Mouse (Mus musculus) myocyte (in vitro differentiated cells): ENCODE results near the gene Tmem230. TPM values are rescaled to one million over a fixed set of nuclear protein-coding genes. Genes with fewer than 3 reads are reported as not detected.

Experiments
- H3K27me3 ChIP-seq: one replicate; pipeline ENCODE4 v1.6.1; 2011; ENCODE audit not compliant: control insufficient read depth, insufficient read depth, insufficient read length
- H3K36me3 ChIP-seq: one replicate; pipeline ENCODE4 v1.6.1; 2011; ENCODE audit not compliant: control insufficient read depth, insufficient read depth
- H3K4me2 ChIP-seq: one replicate; pipeline ENCODE4 v1.6.1; 2011; ENCODE audit warnings: low read depth, control low read depth
- H3K4me3 ChIP-seq: one replicate; pipeline ENCODE4 v1.5.1; 2011; ENCODE audit warnings: mild to moderate bottlenecking, control low read depth, moderate library complexity
- H3K79me2 ChIP-seq: one replicate; pipeline ENCODE4 v1.6.1; 2011; ENCODE audit not compliant: control insufficient read depth, insufficient read depth
- H3ac ChIP-seq: one replicate; pipeline ENCODE4 v1.6.1; 2011; ENCODE audit not compliant: control insufficient read depth, insufficient read length
- CEBPB ChIP-seq: IDR thresholded peaks from 2 replicates; pipeline ENCODE4 v1.6.1; 2011; ENCODE audit warnings: mild to moderate bottlenecking, moderate library complexity; ENCODE audit not compliant: poor library complexity, insufficient read depth, severe bottlenecking
- E2F4 ChIP-seq: IDR thresholded peaks from one replicate; pipeline ENCODE4 v1.6.1; 2011; ENCODE audit warnings: mild to moderate bottlenecking, control low read depth, moderate library complexity; ENCODE audit not compliant: insufficient read depth
- MAX ChIP-seq: IDR thresholded peaks from one replicate; pipeline ENCODE4 v1.6.1; 2011; ENCODE audit warnings: low read depth, mild to moderate bottlenecking, control low read depth
- MYOD1 ChIP-seq, 3 experiments: IDR thresholded peaks; one replicate each; pipeline ENCODE4 v1.6.1; 2011; ENCODE audit warnings: control low read depth in 2 of 3, low read depth in 2 of 3, mild to moderate bottlenecking in 2 of 3, moderate library complexity in 1 of 3; ENCODE audit not compliant: insufficient read length in 2 of 3, control insufficient read depth in 1 of 3
- MYOG ChIP-seq, 3 experiments: IDR thresholded peaks; one replicate each; pipeline ENCODE4 v1.6.1; 2011; ENCODE audit warnings: control low read depth in 2 of 3, low read depth in 2 of 3, mild to moderate bottlenecking in 2 of 3; ENCODE audit not compliant: insufficient read length in 2 of 3, control insufficient read depth in 1 of 3, insufficient read depth in 1 of 3
- POLR2A ChIP-seq: IDR thresholded peaks from one replicate; pipeline ENCODE4 v1.6.1; 2011; ENCODE audit warnings: low read depth, mild to moderate bottlenecking, control low read depth, moderate library complexity; ENCODE audit not compliant: insufficient read length
- POLR2AphosphoS2 ChIP-seq: IDR thresholded peaks from one replicate; pipeline ENCODE4 v1.6.1; 2011; ENCODE audit warnings: low read depth, control low read depth; ENCODE audit not compliant: insufficient read length
- REST ChIP-seq: IDR thresholded peaks from one replicate; pipeline ENCODE4 v1.6.1; 2011; ENCODE audit warnings: mild to moderate bottlenecking, control low read depth, moderate library complexity; ENCODE audit not compliant: insufficient read depth, insufficient read length
- SRF ChIP-seq: IDR thresholded peaks from one replicate; pipeline ENCODE4 v1.6.1; 2011; ENCODE audit warnings: low read depth; ENCODE audit not compliant: control insufficient read depth, insufficient read length
- TCF12 ChIP-seq: IDR thresholded peaks from one replicate; pipeline ENCODE4 v1.6.1; 2011; ENCODE audit warnings: mild to moderate bottlenecking, control low read depth; ENCODE audit not compliant: poor library complexity, insufficient read depth, severe bottlenecking
- TCF3 ChIP-seq: IDR thresholded peaks from one replicate; pipeline ENCODE4 v1.6.1; 2011; ENCODE audit warnings: low read depth, control low read depth; ENCODE audit not compliant: insufficient read length
- USF1 ChIP-seq: IDR thresholded peaks from one replicate; pipeline ENCODE4 v1.6.1; 2011; ENCODE audit warnings: low read depth, mild to moderate bottlenecking, control low read depth, moderate library complexity
- polyA plus RNA-seq: library from polyadenylated mRNA; unstranded; fragments of >200 nt; fragmentation: generic; extraction: Trizol; gene quantifications from one replicate; pipeline ENCODE4 v1.2.1, GENCODE M21; 2012; ENCODE audit warnings: missing spikeins

The Tmem230 gene
- polyA plus RNA-seq, 1 experiment, result 76.6 TPM

DNA sequence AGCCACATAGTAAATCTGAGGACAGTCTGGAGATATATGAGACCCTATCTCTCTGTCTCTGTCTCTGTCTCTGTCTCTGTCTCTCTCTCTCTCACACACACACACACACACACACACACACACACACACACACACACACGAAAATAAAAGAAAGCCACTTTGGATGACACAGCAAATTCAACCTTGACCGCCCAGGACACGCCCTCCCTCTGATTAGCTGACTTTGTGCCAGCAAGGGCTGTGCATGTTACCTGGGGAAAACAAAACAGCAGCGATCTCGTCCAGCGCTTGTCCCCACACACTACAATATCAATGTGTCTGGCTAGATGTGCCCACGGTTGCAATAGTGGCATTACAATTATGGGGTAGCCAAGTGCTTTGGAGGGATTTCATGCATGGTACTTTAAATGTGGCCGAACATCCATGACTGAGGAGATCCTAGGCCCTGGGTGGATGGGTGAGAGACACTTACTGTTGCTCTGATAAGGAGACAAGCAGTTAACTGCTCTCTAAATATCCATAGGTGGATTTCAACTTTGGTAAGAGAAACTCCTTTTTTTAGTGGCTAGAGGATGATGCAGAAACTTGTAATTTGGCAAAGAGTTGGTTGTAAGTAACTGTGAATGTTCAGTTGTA lies 39.2 kb downstream of the Tmem230 start:
- H3ac ChIP-seq, result no peak overlapping the region
- H3K4me3 ChIP-seq, result no peak overlapping the region
- H3K79me2 ChIP-seq, result no peaks in the 10 kb centered on the region
- H3K27me3 ChIP-seq, result no peaks in the 10 kb centered on the region
- no peak for TF ChIP-seq MYOG (IDR thresholded peaks at IDR 0.05; ENCODE audit: control insufficient read depth in 1 of 3, insufficient read depth in 1 of 3, insufficient read length in 2 of 3, low read depth in 2 of 3)
- TF ChIP-seq MAX, result no peak
- TF ChIP-seq REST, result no peak
- no peak for TF ChIP-seq SRF
- no peak for TF ChIP-seq TCF12
- no peak for TF ChIP-seq CEBPB
- TF ChIP-seq E2F4, result no peak
- TF ChIP-seq POLR2AphosphoS2, result no peak
- no peak for TF ChIP-seq TCF3
- no peak for TF ChIP-seq POLR2A
- TF ChIP-seq MYOD1 (IDR thresholded peaks at IDR 0.05; ENCODE audit: control insufficient read depth in 1 of 3, insufficient read length in 2 of 3, low read depth in 2 of 3), result no peak
- no peak for TF ChIP-seq USF1
- no peak overlapping the region for H3K4me2 ChIP-seq
- H3K36me3 ChIP-seq, result no peaks in the 10 kb centered on the region

DNA sequence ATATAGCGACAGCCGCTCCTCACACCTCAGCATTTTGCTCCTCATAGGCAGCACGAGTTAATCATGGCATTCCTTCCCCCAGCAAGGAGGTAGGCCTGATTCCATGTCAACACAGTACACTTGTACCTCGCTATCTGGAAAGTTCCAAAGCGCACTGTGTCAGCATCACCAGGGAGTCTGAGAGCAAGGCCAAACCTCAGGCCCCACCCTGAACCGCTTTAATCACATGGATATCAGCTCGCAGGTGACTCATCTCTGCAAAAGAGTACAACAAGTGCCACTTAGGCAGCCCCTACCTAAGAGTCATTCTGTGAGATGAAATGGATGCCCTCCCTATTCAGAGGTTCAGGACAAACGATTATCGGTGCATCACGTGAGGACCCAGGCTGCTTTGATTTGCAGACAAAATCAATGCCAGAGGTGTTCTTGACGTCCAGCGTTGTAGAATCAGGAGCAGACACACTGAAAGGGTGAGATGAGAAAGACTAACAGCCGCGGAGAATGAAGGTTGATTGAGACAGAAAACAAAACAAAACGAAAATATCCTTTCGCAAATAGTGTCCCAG lies 41.2 kb downstream of the Tmem230 start:
- TF ChIP-seq POLR2AphosphoS2, result no peak
- TF ChIP-seq USF1, result peak; percentile 60
- TF ChIP-seq SRF, result no peak
- peak in 1 of 3 experiments; percentile 20 for TF ChIP-seq MYOG (IDR thresholded peaks at IDR 0.05; ENCODE audit: control insufficient read depth in 1 of 3, insufficient read depth in 1 of 3, insufficient read length in 2 of 3, low read depth in 2 of 3)
- no peak overlapping the region for H3K4me3 ChIP-seq
- H3K27me3 ChIP-seq, result no peaks in the 10 kb centered on the region

DNA sequence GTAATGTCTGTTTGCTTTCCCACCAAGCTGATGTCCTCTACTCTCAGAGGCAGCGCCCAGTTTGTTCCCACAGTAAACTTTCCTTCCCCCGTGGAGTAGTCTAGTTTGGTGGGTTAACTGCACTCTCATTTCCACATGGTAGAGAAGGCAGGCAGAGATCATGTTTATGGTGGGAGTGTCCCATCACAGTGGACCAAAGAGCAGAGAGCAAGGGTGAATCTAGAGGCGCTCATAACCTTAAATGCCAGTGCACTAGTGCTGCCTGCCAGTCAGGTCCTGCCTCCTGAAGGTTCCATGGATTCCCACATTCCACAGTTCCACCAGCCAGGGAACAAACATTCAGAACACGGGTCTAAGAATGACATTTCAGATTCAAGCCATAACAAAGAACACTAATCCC lies 42.1 kb downstream of the Tmem230 start:
- Histone ChIP-seq H3ac (no peak overlapping the region), H3K36me3 (no peaks in the 10 kb centered on the region), H3K4me3 (no peak overlapping the region), H3K27me3 (no peaks in the 10 kb centered on the region), H3K4me2 (no peak overlapping the region), H3K79me2 (no peaks in the 10 kb centered on the region)
- TF ChIP-seq USF1, result no peak
- no peak for TF ChIP-seq POLR2AphosphoS2
- no peak for TF ChIP-seq REST
- no peak for TF ChIP-seq MYOG (IDR thresholded peaks at IDR 0.05; ENCODE audit: control insufficient read depth in 1 of 3, insufficient read depth in 1 of 3, insufficient read length in 2 of 3, low read depth in 2 of 3)
- no peak for TF ChIP-seq E2F4
- no peak for TF ChIP-seq POLR2A
- no peak for TF ChIP-seq MAX
- TF ChIP-seq CEBPB, result no peak

More for the DNA sequence above, 41.2 kb downstream of the Tmem230 start:
- H3K4me2 ChIP-seq, result no peak overlapping the region
- H3K79me2 ChIP-seq, result no peaks in the 10 kb centered on the region
- H3K36me3 ChIP-seq, result no peaks in the 10 kb centered on the region
- no peak overlapping the region for H3ac ChIP-seq

DNA sequence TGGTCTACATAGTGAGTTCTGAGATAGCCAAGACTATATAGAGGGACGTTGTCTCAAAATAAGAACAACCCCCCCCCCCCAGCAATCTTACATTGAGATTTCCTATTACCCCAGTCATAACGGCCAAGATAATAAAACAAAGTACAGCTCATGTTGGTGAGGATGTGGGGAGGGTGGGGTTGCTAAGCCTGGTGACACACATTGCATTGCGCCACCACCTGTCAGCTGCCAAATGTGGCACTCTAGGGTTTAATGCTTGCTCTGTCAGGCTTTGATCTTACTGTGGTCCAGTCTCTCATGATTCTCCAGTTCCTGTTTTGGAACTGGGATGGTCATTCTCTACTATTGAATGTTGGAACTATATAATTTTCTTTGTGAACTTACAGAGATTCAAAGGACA lies 43.8 kb downstream of the Tmem230 start:
- Histone ChIP-seq H3K36me3 (no peaks in the 10 kb centered on the region), H3K4me2 (peak overlapping the region; percentile 12), H3K79me2 (no peaks in the 10 kb centered on the region), H3K27me3 (no peaks in the 10 kb centered on the region), H3K4me3 (no peak overlapping the region), H3ac (no peak overlapping the region)
- peak; percentile 50 to 89 (median 62) for TF ChIP-seq MYOG (IDR thresholded peaks at IDR 0.05; ENCODE audit: control insufficient read depth in 1 of 3, insufficient read depth in 1 of 3, insufficient read length in 2 of 3, low read depth in 2 of 3)
- TF ChIP-seq TCF12, result peak; percentile 65
- no peak for TF ChIP-seq POLR2A
- TF ChIP-seq SRF, result peak; percentile 16
- peak; percentile 92 for TF ChIP-seq CEBPB
- TF ChIP-seq POLR2AphosphoS2, result no peak
- TF ChIP-seq MYOD1 (IDR thresholded peaks at IDR 0.05; ENCODE audit: control insufficient read depth in 1 of 3, insufficient read length in 2 of 3, low read depth in 2 of 3), result peak; percentile 32 to 97 (median 80)
- no peak for TF ChIP-seq USF1
- peak; percentile 79 for TF ChIP-seq TCF3

DNA sequence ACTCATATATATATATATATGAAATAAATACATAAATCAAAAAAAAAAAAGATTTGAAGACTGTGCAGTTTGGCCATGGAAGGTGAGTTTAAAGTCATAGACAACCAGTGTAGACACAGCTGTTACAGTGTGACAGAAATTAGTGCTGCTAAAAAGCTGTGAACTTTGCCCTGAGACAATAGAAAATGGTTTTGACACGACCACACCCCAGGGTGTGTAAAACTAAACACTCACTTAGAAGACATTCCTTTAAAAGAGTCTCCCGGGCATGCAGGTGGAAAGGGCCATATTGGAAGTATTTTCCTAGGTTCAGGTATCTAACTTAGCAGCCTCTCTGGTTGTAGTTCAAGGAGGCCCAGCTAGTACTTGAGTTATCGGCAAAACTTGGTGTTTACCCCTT lies 44.4 kb downstream of the Tmem230 start:
- H3K36me3 ChIP-seq, result no peaks in the 10 kb centered on the region
- no peaks in the 10 kb centered on the region for H3K27me3 ChIP-seq
- no peaks in the 10 kb centered on the region for H3K79me2 ChIP-seq
- H3ac ChIP-seq, result no peak overlapping the region
- H3K4me2 ChIP-seq, result peak overlapping the region; percentile 12
- peak in 1 of 3 experiments; percentile 10 for TF ChIP-seq MYOD1 (IDR thresholded peaks at IDR 0.05; ENCODE audit: control insufficient read depth in 1 of 3, insufficient read length in 2 of 3, low read depth in 2 of 3)
- TF ChIP-seq USF1, result no peak
- no peak for TF ChIP-seq MAX
- H3K4me3 ChIP-seq, result no peak overlapping the region
